Mouse (Mus musculus) left cerebral cortex, adult 9 months (tissue): ENCODE measurements around the gene Abca13.

Source experiments
- DNase-seq, 2 experiments: peaks; one replicate each; pipeline ENCODE4 v3.0.0; 2022; ENCODE audit warnings: low spot score in 2 of 2

The Abca13 gene

GRCm38 (mm10) chr11:9531715-9532114 is 340.0 kb downstream of the Abca13 start:
- DNase-seq, result peak; percentile 3 to 8

GRCm38 (mm10) chr11:9533189-9533588 is 341.4 kb downstream of the Abca13 start:
- no peak for DNase-seq

GRCm38 (mm10) chr11:9533658-9534202 is 342.0 kb downstream of the Abca13 start:
- no peak for DNase-seq

GRCm38 (mm10) chr11:9536811-9537210 is 345.1 kb downstream of the Abca13 start:
- no peak for DNase-seq

GRCm38 (mm10) chr11:9538328-9538727 is 346.6 kb downstream of the Abca13 start:
- no peak for DNase-seq

GRCm38 (mm10) chr11:9560026-9560425 is 368.3 kb downstream of the Abca13 start:
- peak in 1 of 2 experiments; percentile 10 for DNase-seq

- peak; percentile 19 to 61 for DNase-seq
Observed at GRCm38 (mm10) chr11:9568302-9568701, 376.6 kb downstream of the Abca13 start.

- no peak for DNase-seq
Observed at GRCm38 (mm10) chr11:9570319-9570718, 378.6 kb downstream of the Abca13 start.

GRCm38 (mm10) chr11:9574894-9575293 is 383.2 kb downstream of the Abca13 start:
- no peak for DNase-seq

- DNase-seq, result no peak
Observed at GRCm38 (mm10) chr11:9591757-9592316, 400.1 kb downstream of the Abca13 start.

GRCm38 (mm10) chr11:9597299-9597698 is 405.6 kb downstream of the Abca13 start:
- DNase-seq, result no peak

- DNase-seq, result no peak
Observed at GRCm38 (mm10) chr11:9601096-9601495, 409.4 kb downstream of the Abca13 start.

GRCm38 (mm10) chr11:9602137-9602536 is 410.4 kb downstream of the Abca13 start:
- DNase-seq, result no peak

GRCm38 (mm10) chr11:9608249-9608648 is 416.5 kb downstream of the Abca13 start:
- no peak for DNase-seq

- DNase-seq, result no peak
Observed at GRCm38 (mm10) chr11:9609075-9609474, 417.3 kb downstream of the Abca13 start.

- DNase-seq, result no peak
Observed at GRCm38 (mm10) chr11:9616133-9616532, 424.4 kb downstream of the Abca13 start.

- no peak for DNase-seq
Observed at GRCm38 (mm10) chr11:9616665-9617064, 424.9 kb downstream of the Abca13 start.

- no peak for DNase-seq
Observed at GRCm38 (mm10) chr11:9619986-9620385, 428.2 kb downstream of the Abca13 start.

GRCm38 (mm10) chr11:9622888-9623287 is 431.1 kb downstream of the Abca13 start:
- DNase-seq, result no peak

GRCm38 (mm10) chr11:9624753-9625152 is 433.0 kb downstream of the Abca13 start:
- DNase-seq, result no peak

- no peak for DNase-seq
Observed at GRCm38 (mm10) chr11:9625812-9626211, 434.1 kb downstream of the Abca13 start.

- no peak for DNase-seq
Observed at GRCm38 (mm10) chr11:9647272-9647671, 455.5 kb downstream of the Abca13 start.

- no peak for DNase-seq
Observed at GRCm38 (mm10) chr11:9647991-9648390, 456.2 kb downstream of the Abca13 start.
